Mouse (Mus musculus): ENCODE measurements around the gene Zfp597. TPM values are rescaled to one million over a fixed set of nuclear protein-coding genes. Genes with fewer than 3 reads are reported as not detected.

Gene Zfp597
- polyA plus RNA-seq (2016; fragmentation: Nextera tagmentation; extraction: Ambion mirVana) = 6.1 and 8.3 TPM in 2 replicates

GRCm38 (mm10) chr16:3884201-3885064 lies at the start of gene Zfp597, which contains the start of gene Gm20695:
Gene Zfp597 (minus strand): TSS chr16:3884561.
Gene Gm20695 (plus strand): TSS chr16:3884648.
- Histone ChIP-seq H3K27ac (peak within 1 kb of the TSS; percentile 90), H3K27me3 (no peaks in the 10 kb centered on the region), H3K4me2 (replicated peaks) (peak within 1 kb of the TSS; percentile 62), H3K36me3 (peaks cover 4% of the 10 kb centered on the region; the same call in 1 of the 2 replicates), H3K4me1 (peaks cover 12% of the 10 kb centered on the region), H3K9me3 (no peaks in the 10 kb centered on the region), H3K4me3 (peak within 1 kb of the TSS; percentile 87), H3K9ac (peak within 1 kb of the TSS; percentile 82)
- WGBS = 1% methylated on average over 87 of the region's 88 CpGs
- ATAC-seq (ENCODE audit: insufficient number of reproducible peaks, insufficient read depth, low FRiP score, low TSS enrichment) = peak; percentile 97

- H3K27ac ChIP-seq = no peak overlapping the region
- WGBS = 90% methylated on average over 1 of the region's 1 CpGs
- no peak overlapping the region for H3K4me3 ChIP-seq
- H3K9me3 ChIP-seq = no peaks in the 10 kb centered on the region
- no peaks in the 10 kb centered on the region for H3K27me3 ChIP-seq
- no peaks in the 10 kb centered on the region for H3K4me1 ChIP-seq
- peaks cover 63% of the 10 kb centered on the region for H3K36me3 ChIP-seq
- H3K9ac ChIP-seq = no peak overlapping the region
- no peak overlapping the region for H3K4me2 ChIP-seq (replicated peaks)
- ATAC-seq (ENCODE audit: insufficient number of reproducible peaks, insufficient read depth, low FRiP score, low TSS enrichment) = no peak
These were observed 49.7 kb upstream of the Zfp597 start for GRCm38 (mm10) chr16:3934091-3934490.

GRCm38 (mm10) chr16:3933536-3933935 lies 49.2 kb upstream of the Zfp597 start:
- no peak overlapping the region for H3K4me3 ChIP-seq
- 88% methylated on average over 6 of the region's 6 CpGs for WGBS
- ATAC-seq (ENCODE audit: insufficient number of reproducible peaks, insufficient read depth, low FRiP score, low TSS enrichment) = no peak

GRCm38 (mm10) chr16:3929151-3929550 lies 44.8 kb upstream of the Zfp597 start:
- Histone ChIP-seq H3K36me3 (peaks cover 54% of the 10 kb centered on the region), H3K4me2 (replicated peaks) (no peak overlapping the region)

More at GRCm38 (mm10) chr16:3933536-3933935, 49.2 kb upstream of the Zfp597 start:
- H3K4me2 ChIP-seq (replicated peaks) = no peak overlapping the region
- no peaks in the 10 kb centered on the region for H3K4me1 ChIP-seq
- H3K9me3 ChIP-seq = no peaks in the 10 kb centered on the region
- no peak overlapping the region for H3K27ac ChIP-seq
- H3K9ac ChIP-seq = no peak overlapping the region
- no peaks in the 10 kb centered on the region for H3K27me3 ChIP-seq
- H3K36me3 ChIP-seq = peaks cover 60% of the 10 kb centered on the region

GRCm38 (mm10) chr16:3928582-3928981 lies 44.2 kb upstream of the Zfp597 start:
- no peak for ATAC-seq (ENCODE audit: insufficient number of reproducible peaks, insufficient read depth, low FRiP score, low TSS enrichment)
- H3K9ac ChIP-seq = no peak overlapping the region
- no peak overlapping the region for H3K27ac ChIP-seq
- 85% methylated on average over 1 of the region's 1 CpGs for WGBS
- H3K9me3 ChIP-seq = no peaks in the 10 kb centered on the region
- no peaks in the 10 kb centered on the region for H3K27me3 ChIP-seq
- H3K4me2 ChIP-seq (replicated peaks) = no peak overlapping the region
- H3K4me1 ChIP-seq = 0 out of 2 replicates have a peak, but pooled peaks cover 3% of the 10 kb centered on the region
- H3K4me3 ChIP-seq = no peak overlapping the region
- H3K36me3 ChIP-seq = peaks cover 53% of the 10 kb centered on the region

More at GRCm38 (mm10) chr16:3929151-3929550, 44.8 kb upstream of the Zfp597 start:
- Histone ChIP-seq H3K27ac (no peak overlapping the region), H3K4me3 (no peak overlapping the region), H3K4me1 (no peaks in the 10 kb centered on the region), H3K9me3 (no peaks in the 10 kb centered on the region), H3K9ac (no peak overlapping the region), H3K27me3 (no peaks in the 10 kb centered on the region)
- whole genome bisulfite sequencing = 77% methylated on average over 7 of the region's 7 CpGs
- ATAC-seq (ENCODE audit: insufficient number of reproducible peaks, insufficient read depth, low FRiP score, low TSS enrichment) = no peak

- 0 out of 2 replicates have a peak, but pooled peaks cover 6% of the 10 kb centered on the region for H3K4me1 ChIP-seq
- 30% methylated on average over 4 of the region's 4 CpGs for WGBS
- H3K9me3 ChIP-seq = no peaks in the 10 kb centered on the region
- no peak overlapping the region for H3K9ac ChIP-seq
- no peak overlapping the region for H3K4me3 ChIP-seq
- no peak overlapping the region for H3K4me2 ChIP-seq (replicated peaks)
- H3K27ac ChIP-seq = peak overlapping the region; percentile 89
- ATAC-seq (ENCODE audit: insufficient number of reproducible peaks, insufficient read depth, low FRiP score, low TSS enrichment) = peak; percentile 81
- H3K36me3 ChIP-seq = peaks cover 50% of the 10 kb centered on the region
- H3K27me3 ChIP-seq = no peaks in the 10 kb centered on the region
These were observed 39.6 kb upstream of the Zfp597 start for GRCm38 (mm10) chr16:3923966-3924365.

- Histone ChIP-seq H3K4me1 (0 out of 2 replicates have a peak, but pooled peaks cover 6% of the 10 kb centered on the region), H3K9ac (no peak overlapping the region), H3K9me3 (no peaks in the 10 kb centered on the region), H3K4me2 (replicated peaks) (no peak overlapping the region), H3K27me3 (no peaks in the 10 kb centered on the region), H3K27ac (peak overlapping the region; percentile 81), H3K36me3 (peaks cover 48% of the 10 kb centered on the region), H3K4me3 (no peak overlapping the region)
- WGBS = 72% methylated on average over 3 of the region's 3 CpGs
- no peak for ATAC-seq (ENCODE audit: insufficient number of reproducible peaks, insufficient read depth, low FRiP score, low TSS enrichment)
These were observed 39.2 kb upstream of the Zfp597 start for GRCm38 (mm10) chr16:3923515-3923914.

- peaks cover 47% of the 10 kb centered on the region for H3K36me3 ChIP-seq
- H3K9ac ChIP-seq = no peak overlapping the region
- H3K4me1 ChIP-seq = 0 out of 2 replicates have a peak, but pooled peaks cover 6% of the 10 kb centered on the region
- no peak overlapping the region for H3K4me2 ChIP-seq (replicated peaks)
- H3K27me3 ChIP-seq = no peaks in the 10 kb centered on the region
- H3K27ac ChIP-seq = no peak overlapping the region
- H3K4me3 ChIP-seq = no peak overlapping the region
- ATAC-seq (ENCODE audit: insufficient number of reproducible peaks, insufficient read depth, low FRiP score, low TSS enrichment) = no peak
- 88% methylated on average over 2 of the region's 2 CpGs for WGBS
- H3K9me3 ChIP-seq = no peaks in the 10 kb centered on the region
These were observed 36.4 kb upstream of the Zfp597 start for GRCm38 (mm10) chr16:3920756-3921155.

GRCm38 (mm10) chr16:3909118-3909517 lies 24.8 kb upstream of the Zfp597 start:
- no peak for ATAC-seq (ENCODE audit: insufficient number of reproducible peaks, insufficient read depth, low FRiP score, low TSS enrichment)
- 9% methylated on average over 20 of the region's 20 CpGs for WGBS
- peak overlapping the region; percentile 74 for H3K9ac ChIP-seq
- H3K36me3 ChIP-seq = peaks cover 41% of the 10 kb centered on the region
- H3K4me2 ChIP-seq (replicated peaks) = peak overlapping the region; percentile 71
- peak overlapping the region; percentile 68 for H3K4me3 ChIP-seq
- peak overlapping the region; percentile 32; the same call in 1 of the 2 replicates for H3K27ac ChIP-seq
- no peaks in the 10 kb centered on the region for H3K27me3 ChIP-seq
- H3K4me1 ChIP-seq = peaks cover 4% of the 10 kb centered on the region; the same call in 1 of the 2 replicates
- H3K9me3 ChIP-seq = no peaks in the 10 kb centered on the region

- WGBS = under 1% methylated on average over 33 of the region's 33 CpGs
- peaks cover 42% of the 10 kb centered on the region for H3K36me3 ChIP-seq
- peak within 1 kb of the TSS; percentile 32; the same call in 1 of the 2 replicates for H3K27ac ChIP-seq
These were observed 24.3 kb upstream of the Zfp597 start, which contains the start of the genes 1700037C18Rik and Cluap1 for GRCm38 (mm10) chr16:3908537-3909111. Gene 1700037C18Rik (minus strand): TSS chr16:3908689. Gene Cluap1 (plus strand): TSS chr16:3908801.

GRCm38 (mm10) chr16:3907471-3907870 lies 23.1 kb upstream of the Zfp597 start:
- Histone ChIP-seq H3K4me3 (no peak overlapping the region), H3K27me3 (no peaks in the 10 kb centered on the region), H3K9me3 (no peaks in the 10 kb centered on the region), H3K9ac (no peak overlapping the region), H3K36me3 (peaks cover 40% of the 10 kb centered on the region), H3K4me1 (peaks cover 4% of the 10 kb centered on the region; the same call in 1 of the 2 replicates), H3K27ac (no peak overlapping the region), H3K4me2 (replicated peaks) (peak overlapping the region; percentile 71; the same call in 1 of the 2 replicates)
- 79% methylated on average over 2 of the region's 2 CpGs for WGBS
- no peak for ATAC-seq (ENCODE audit: insufficient number of reproducible peaks, insufficient read depth, low FRiP score, low TSS enrichment)

More at GRCm38 (mm10) chr16:3908537-3909111, 24.3 kb upstream of the Zfp597 start, which contains the start of the genes 1700037C18Rik and Cluap1:
- peak within 1 kb of the TSS; percentile 68 for H3K4me3 ChIP-seq
- no peaks in the 10 kb centered on the region for H3K9me3 ChIP-seq
- peak within 1 kb of the TSS; percentile 71 for H3K4me2 ChIP-seq (replicated peaks)
- peaks cover 4% of the 10 kb centered on the region; the same call in 1 of the 2 replicates for H3K4me1 ChIP-seq
- H3K9ac ChIP-seq = peak within 1 kb of the TSS; percentile 74
- no peaks in the 10 kb centered on the region for H3K27me3 ChIP-seq
- peak; percentile 96 for ATAC-seq (ENCODE audit: insufficient number of reproducible peaks, insufficient read depth, low FRiP score, low TSS enrichment)
